Mouse (Mus musculus) hindbrain, embryonic 15.5 days (tissue): ENCODE data around the gene Aqp2. TPM values are rescaled to one million over a fixed set of nuclear protein-coding genes. Genes with fewer than 3 reads are reported as not detected.

Experiments used
- ATAC-seq: fragments of 200-750 bp; cut with Nextera tagmentation; 2 replicates; pipeline ENCODE4 v1.8.0; 2017; ENCODE audit warnings: low read depth, moderate number of reproducible peaks, moderate TSS enrichment; ENCODE audit not compliant: low FRiP score
- H3K27ac ChIP-seq: fragments of 300-500 bp; sonication (generic); replicated peaks from 2 replicates; pipeline ENCODE4 v1.5.1; 2015; ENCODE audit warnings: mild to moderate bottlenecking, inconsistent platforms
- H3K27me3 ChIP-seq: fragments of 300-500 bp; sonication (generic); 2 replicates; pipeline ENCODE4 v1.6.1; 2015; ENCODE audit warnings: control low read depth, inconsistent platforms
- H3K36me3 ChIP-seq: fragments of 300-500 bp; sonication (generic); 2 replicates; pipeline ENCODE4 v1.6.1; 2015; ENCODE audit warnings: control low read depth, inconsistent platforms
- H3K4me1 ChIP-seq: fragments of 300-500 bp; sonication (generic); replicated peaks from 2 replicates; pipeline ENCODE4 v1.6.1; 2015; ENCODE audit warnings: control low read depth, inconsistent platforms
- H3K4me2 ChIP-seq: fragments of 300-500 bp; sonication (generic); 2 replicates; pipeline ENCODE4 v1.6.1; 2015; ENCODE audit warnings: moderate library complexity, mild to moderate bottlenecking, inconsistent platforms
- H3K4me3 ChIP-seq: fragments of 300-500 bp; sonication (generic); 2 replicates; pipeline ENCODE4 v1.5.1; 2015; ENCODE audit warnings: mild to moderate bottlenecking, inconsistent platforms
- H3K9ac ChIP-seq: fragments of 300-500 bp; sonication (generic); 2 replicates; pipeline ENCODE4 v1.6.1; 2015; ENCODE audit warnings: inconsistent platforms
- H3K9me3 ChIP-seq: fragments of 300-500 bp; sonication (generic); 2 replicates; pipeline ENCODE4 v1.6.1; 2016; ENCODE audit warnings: control low read depth, inconsistent platforms
- WGBS: fragments of 180-500 bp; shearing (Covaris S2); methylation state at CpG from one replicate; pipeline ENCODE4 v1.1.7; 2015; 5-methylcytosine and 5-hydroxymethylcytosine counted together
- polyA plus RNA-seq: library from polyadenylated mRNA; unstranded; fragments of >200 nt; fragmentation: Nextera tagmentation; extraction: Ambion mirVana; gene quantifications from 2 replicates; pipeline ENCODE4 v1.2.1, GENCODE M21; 2015

Gene Aqp2
- polyA plus RNA-seq, 1 experiment from 2014 or later, result not detected

GRCm38 (mm10) chr15:99594951-99595350 lies 16.1 kb downstream of the Aqp2 start:
- no peak overlapping the region for H3K4me2 ChIP-seq
- peaks cover 41% of the 10 kb centered on the region for H3K27me3 ChIP-seq
- no peak overlapping the region for H3K4me3 ChIP-seq
- H3K4me1 ChIP-seq, result peaks cover 25% of the 10 kb centered on the region
- no peak for ATAC-seq
- no peak overlapping the region for H3K9ac ChIP-seq
- H3K27ac ChIP-seq, result no peak overlapping the region
- WGBS, result 84% methylated on average over 10 of the region's 10 CpGs
- H3K36me3 ChIP-seq, result no peaks in the 10 kb centered on the region
- H3K9me3 ChIP-seq, result no peaks in the 10 kb centered on the region

DNA sequence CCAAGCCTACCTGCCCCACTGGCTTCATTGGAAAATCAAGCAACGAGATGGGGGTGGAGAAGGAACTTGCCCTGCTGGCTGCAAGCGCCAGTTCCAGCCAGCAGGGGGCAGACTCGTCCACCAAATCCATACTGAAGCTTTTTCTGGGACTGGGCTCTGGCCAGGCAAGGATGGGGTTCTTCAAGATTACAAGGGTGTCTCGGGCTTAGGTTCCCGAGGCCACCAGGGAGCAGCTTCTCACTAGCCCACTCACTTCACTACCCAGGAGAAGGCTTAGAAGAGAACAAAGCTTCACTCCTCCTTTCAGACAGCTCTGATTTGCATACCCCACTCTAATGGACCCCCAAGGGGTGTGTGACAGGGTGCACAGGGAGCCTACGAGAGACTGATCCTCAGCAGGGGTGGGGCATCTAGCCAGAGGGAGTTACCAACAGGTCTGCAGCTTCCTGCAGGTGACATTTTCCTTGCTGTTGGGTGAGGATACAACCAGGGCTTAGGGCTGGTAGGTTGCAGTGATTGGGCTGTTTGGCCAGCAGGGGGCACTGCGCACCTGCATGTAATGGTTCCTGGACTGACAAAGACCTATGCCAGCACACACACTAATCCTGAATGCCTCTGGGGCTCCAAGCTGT lies 17.3 kb downstream of the Aqp2 start:
- peak; percentile 85 for ATAC-seq
- no peak overlapping the region for H3K9ac ChIP-seq
- H3K36me3 ChIP-seq, result no peaks in the 10 kb centered on the region
- 0 out of 2 replicates have a peak overlapping the region, but pooled peaks have one; percentile 12 for H3K4me2 ChIP-seq
- no peaks in the 10 kb centered on the region for H3K9me3 ChIP-seq
- WGBS, result 0% methylated on average over 7 of the region's 7 CpGs
- H3K4me1 ChIP-seq, result peaks cover 26% of the 10 kb centered on the region
- H3K4me3 ChIP-seq, result no peak overlapping the region
- peaks cover 29% of the 10 kb centered on the region for H3K27me3 ChIP-seq
- H3K27ac ChIP-seq, result no peak overlapping the region; the same call in 1 of the 2 replicates

DNA sequence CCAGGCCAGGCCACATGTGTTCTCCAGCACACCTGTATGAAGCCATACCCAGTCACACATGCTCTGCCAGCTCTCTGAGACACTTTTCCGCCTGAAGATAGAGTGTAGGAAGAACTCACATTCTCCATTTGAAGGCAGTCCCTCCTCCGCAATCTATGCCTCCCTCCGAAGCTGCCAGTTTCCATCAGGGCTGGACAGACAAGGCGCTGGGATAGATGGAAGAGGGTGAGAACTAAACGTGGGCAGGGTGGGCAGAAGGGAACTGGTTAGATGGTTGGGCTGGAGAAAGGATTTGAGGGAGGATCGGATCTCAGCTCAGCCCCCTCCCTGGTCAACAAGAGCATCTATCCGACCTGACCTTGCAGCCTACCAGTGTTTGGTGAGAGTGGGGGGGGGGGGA lies 18.0 kb downstream of the Aqp2 start:
- no peak overlapping the region for H3K4me3 ChIP-seq
- H3K4me2 ChIP-seq, result no peak overlapping the region
- no peaks in the 10 kb centered on the region for H3K9me3 ChIP-seq
- no peak overlapping the region for H3K27ac ChIP-seq
- peaks cover 22% of the 10 kb centered on the region for H3K27me3 ChIP-seq
- 0 out of 2 replicates have a peak, but pooled peaks have one; percentile 2 for ATAC-seq
- 65% methylated on average over 7 of the region's 7 CpGs for WGBS
- peaks cover 30% of the 10 kb centered on the region for H3K4me1 ChIP-seq
- H3K36me3 ChIP-seq, result no peaks in the 10 kb centered on the region
- no peak overlapping the region for H3K9ac ChIP-seq

- Histone ChIP-seq H3K4me1 (peaks cover 36% of the 10 kb centered on the region), H3K36me3 (no peaks in the 10 kb centered on the region), H3K4me2 (no peak overlapping the region), H3K9ac (no peak overlapping the region), H3K9me3 (no peaks in the 10 kb centered on the region), H3K27ac (no peak overlapping the region), H3K27me3 (peaks cover 19% of the 10 kb centered on the region; the same call in 1 of the 2 replicates), H3K4me3 (no peak overlapping the region)
- 60% methylated on average over 8 of the region's 8 CpGs for WGBS
- no peak for ATAC-seq
These were observed 18.7 kb downstream of the Aqp2 start for GRCm38 (mm10) chr15:99597596-99597995.

DNA sequence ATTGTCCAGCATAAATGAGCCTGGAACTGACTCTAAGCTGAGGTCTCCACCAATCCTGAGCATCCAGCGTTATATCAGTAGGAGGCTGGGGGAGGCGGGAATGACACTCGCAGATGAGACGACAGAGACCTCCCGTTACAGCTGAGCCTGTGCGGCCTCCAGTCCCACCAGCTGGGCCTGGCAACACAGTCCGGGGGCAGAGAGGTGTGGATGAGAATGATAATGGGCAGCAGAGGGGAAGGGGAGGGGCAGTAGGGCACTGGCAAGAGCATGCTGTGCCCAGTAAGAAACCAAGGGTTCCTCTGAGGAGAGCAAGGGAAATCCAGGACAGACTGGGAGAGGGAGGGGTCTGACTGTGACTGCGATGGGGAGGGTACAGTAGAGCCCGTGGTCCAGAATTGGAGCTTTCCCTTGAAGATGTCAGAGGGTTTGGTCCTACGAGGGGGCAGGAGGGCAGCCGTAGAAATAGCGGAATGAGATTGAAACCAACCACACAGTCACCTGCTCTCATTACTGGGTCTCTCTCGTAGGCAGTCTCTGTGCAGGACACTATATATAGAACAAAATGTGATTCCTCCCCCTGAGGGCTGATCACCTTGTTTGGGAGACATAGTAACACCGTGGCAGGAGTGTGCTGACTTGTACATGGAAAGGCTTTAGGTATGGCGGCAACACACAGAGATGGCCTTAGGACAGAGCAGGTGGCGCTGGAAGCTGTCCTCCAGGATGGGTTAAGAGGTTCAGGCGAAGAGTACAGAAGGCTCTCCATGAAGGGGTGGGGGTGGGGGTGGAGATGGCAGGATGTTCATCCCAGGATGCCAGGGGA lies 20.6 kb downstream of the Aqp2 start:
- Histone ChIP-seq H3K4me2 (no peak overlapping the region), H3K9ac (no peak overlapping the region), H3K4me1 (peaks cover 38% of the 10 kb centered on the region), H3K27ac (no peak overlapping the region), H3K27me3 (0 out of 2 replicates have a peak, but pooled peaks cover 10% of the 10 kb centered on the region), H3K9me3 (no peaks in the 10 kb centered on the region), H3K4me3 (no peak overlapping the region), H3K36me3 (no peaks in the 10 kb centered on the region)
- ATAC-seq, result peak; percentile 33; the same call in 1 of the 2 replicates
- 29% methylated on average over 17 of the region's 17 CpGs for WGBS

DNA sequence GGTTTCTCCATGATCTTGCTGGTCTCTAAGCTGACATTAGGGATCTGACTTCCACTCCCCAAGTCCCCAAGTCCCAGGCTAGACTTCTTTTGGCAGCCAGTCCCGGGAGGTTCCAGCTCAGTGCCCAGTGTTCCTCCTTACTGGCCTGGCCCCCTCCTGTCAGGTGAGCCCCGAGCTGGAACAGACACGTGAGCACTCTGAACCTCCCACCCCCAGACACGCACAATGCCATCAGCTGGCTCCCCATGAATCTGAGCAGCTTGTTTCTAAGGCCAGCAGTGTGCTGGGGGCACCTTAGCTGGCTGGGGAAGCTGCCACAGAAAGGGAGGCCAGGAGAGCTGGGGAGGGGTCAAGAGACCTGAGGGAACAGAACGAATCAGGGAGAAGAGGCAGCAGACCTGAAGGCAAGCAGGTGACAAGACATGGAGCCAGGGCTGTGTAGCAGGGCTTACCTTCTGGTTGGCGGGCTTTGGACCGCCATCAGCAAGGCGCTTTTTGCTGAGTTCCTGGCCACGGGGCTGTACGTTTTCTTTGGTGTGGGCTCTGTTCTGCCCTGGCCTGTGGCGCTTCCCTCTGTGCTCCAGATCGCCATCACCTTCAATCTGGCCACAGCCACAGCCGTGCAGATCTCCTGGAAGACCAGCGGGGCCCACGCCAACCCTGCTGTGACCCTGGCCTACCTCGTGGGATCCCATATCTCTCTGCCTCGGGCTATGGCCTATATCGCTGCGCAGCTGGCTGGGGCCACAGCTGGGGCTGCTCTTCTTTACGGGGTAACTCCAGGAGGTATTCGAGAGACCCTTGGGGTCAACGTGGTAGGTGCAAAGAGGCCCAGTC lies 22.3 kb downstream of the Aqp2 start, which contains the start of gene Aqp6:
TSS of gene Aqp6 (plus strand) at position 415 of the 837 bp plus-strand sequence.
- Histone ChIP-seq H3K27me3 (no peaks in the 10 kb centered on the region), H3K9me3 (no peaks in the 10 kb centered on the region), H3K27ac (peak within 1 kb of the TSS; percentile 65), H3K36me3 (no peaks in the 10 kb centered on the region), H3K9ac (no peak within 1 kb of the TSS), H3K4me2 (no peak within 1 kb of the TSS), H3K4me3 (no peak within 1 kb of the TSS), H3K4me1 (peaks cover 41% of the 10 kb centered on the region)
- no peak for ATAC-seq
- WGBS, result 46% methylated on average over 22 of the region's 22 CpGs

- Histone ChIP-seq H3K27me3 (no peaks in the 10 kb centered on the region), H3K9ac (no peak overlapping the region), H3K9me3 (no peaks in the 10 kb centered on the region), H3K36me3 (no peaks in the 10 kb centered on the region), H3K4me3 (no peak overlapping the region), H3K4me2 (no peak overlapping the region), H3K4me1 (peaks cover 45% of the 10 kb centered on the region), H3K27ac (peak overlapping the region; percentile 65)
- no peak for ATAC-seq
- 11% methylated on average over 5 of the region's 5 CpGs for WGBS
These were observed 22.9 kb downstream of the Aqp2 start for GRCm38 (mm10) chr15:99601823-99602120.

GRCm38 (mm10) chr15:99602206-99602820 lies 23.5 kb downstream of the Aqp2 start:
- Histone ChIP-seq H3K4me2 (no peak overlapping the region), H3K27ac (peak overlapping the region; percentile 61), H3K4me1 (peaks cover 48% of the 10 kb centered on the region), H3K9ac (no peak overlapping the region), H3K27me3 (no peaks in the 10 kb centered on the region), H3K9me3 (no peaks in the 10 kb centered on the region), H3K4me3 (no peak overlapping the region), H3K36me3 (no peaks in the 10 kb centered on the region)
- ATAC-seq, result no peak
- WGBS, result 61% methylated on average over 17 of the region's 17 CpGs

DNA sequence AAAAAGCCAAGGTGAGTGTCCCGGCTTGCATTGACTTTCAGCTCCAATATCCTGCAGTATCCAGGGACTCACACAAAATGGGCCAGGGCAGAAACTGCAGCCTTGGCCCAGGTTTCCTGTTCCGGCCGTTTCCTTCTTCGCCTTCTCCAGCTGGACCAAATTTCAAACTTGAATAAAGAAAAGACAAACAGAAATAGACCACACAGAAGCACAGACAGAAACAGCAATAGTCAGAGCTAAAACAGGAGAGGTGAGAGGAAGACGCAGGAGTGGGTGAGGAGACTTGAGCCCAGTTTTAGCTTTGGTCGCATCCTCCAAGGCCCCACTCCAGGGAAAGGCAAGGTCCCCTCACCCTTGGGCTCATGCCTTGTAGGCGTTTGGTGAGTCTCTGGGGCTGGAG lies 24.4 kb downstream of the Aqp2 start:
- H3K9me3 ChIP-seq, result no peaks in the 10 kb centered on the region
- peaks cover 57% of the 10 kb centered on the region for H3K4me1 ChIP-seq
- H3K27ac ChIP-seq, result no peak overlapping the region
- no peaks in the 10 kb centered on the region for H3K27me3 ChIP-seq
- no peak for ATAC-seq
- no peak overlapping the region for H3K4me2 ChIP-seq
- no peak overlapping the region for H3K9ac ChIP-seq
- no peaks in the 10 kb centered on the region for H3K36me3 ChIP-seq
- 89% methylated on average over 7 of the region's 7 CpGs for WGBS
- no peak overlapping the region for H3K4me3 ChIP-seq

DNA sequence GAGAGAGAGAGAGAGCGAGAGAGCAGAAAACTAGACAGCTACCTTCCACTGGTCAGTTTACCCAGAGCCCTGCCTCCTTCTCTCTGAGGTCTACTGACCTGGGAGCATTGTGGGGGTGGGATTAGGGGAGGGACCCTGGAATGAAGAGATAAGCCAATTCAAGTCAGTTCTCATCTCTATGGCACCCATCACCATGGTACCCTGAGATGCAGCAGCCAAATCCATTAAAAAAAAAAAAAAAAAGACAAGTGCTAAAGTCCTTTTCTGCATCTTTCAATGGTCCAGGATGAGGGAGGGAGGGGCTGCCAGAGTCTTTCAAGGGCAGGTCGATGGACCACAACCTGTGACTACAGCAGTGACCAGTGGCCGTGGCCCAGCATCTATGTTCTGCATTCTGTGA lies 26.7 kb downstream of the Aqp2 start:
- H3K27me3 ChIP-seq, result no peaks in the 10 kb centered on the region
- no peak overlapping the region for H3K4me2 ChIP-seq
- no peaks in the 10 kb centered on the region for H3K36me3 ChIP-seq
- H3K27ac ChIP-seq, result no peak overlapping the region
- no peak overlapping the region for H3K9ac ChIP-seq
- H3K9me3 ChIP-seq, result no peaks in the 10 kb centered on the region
- ATAC-seq, result no peak
- WGBS, result 62% methylated on average over 3 of the region's 3 CpGs
- peaks cover 53% of the 10 kb centered on the region for H3K4me1 ChIP-seq
- no peak overlapping the region for H3K4me3 ChIP-seq

GRCm38 (mm10) chr15:99606515-99606914 lies 27.7 kb downstream of the Aqp2 start:
- 26% methylated on average over 5 of the region's 5 CpGs for WGBS
- Histone ChIP-seq H3K9ac (no peak overlapping the region), H3K4me2 (no peak overlapping the region), H3K27me3 (no peaks in the 10 kb centered on the region), H3K4me1 (peaks cover 51% of the 10 kb centered on the region), H3K27ac (0 out of 2 replicates have a peak overlapping the region, but pooled peaks have one; percentile 4), H3K9me3 (no peaks in the 10 kb centered on the region), H3K36me3 (no peaks in the 10 kb centered on the region), H3K4me3 (no peak overlapping the region)
- ATAC-seq, result no peak
